In genomic region chr10:117598266-117598950, GRCm38 (mm10) we compare ENCODE assay signal across 27 mouse cellular contexts. TPM values are rescaled to one million over a fixed set of nuclear protein-coding genes. Genes with fewer than 3 reads are reported as not detected.
"Had no signal": no experiment of that assay in that cellular context is flagged by ENCODE, and none has a peak within 500 bp of the region (broad histone marks: within the 10 kb centered on the region; RNA-seq: fewer than 3 reads in every experiment).

No protein-coding gene starts in this region.

- H3K27me3 ChIP-seq: embryonic facial prominence, embryonic 13.5 days; embryonic facial prominence, embryonic 15.5 days; forebrain, embryonic 12.5 days; forebrain, embryonic 13.5 days; forebrain, embryonic 15.5 days had no signal

- H3K4me1 ChIP-seq: embryonic facial prominence, embryonic 12.5 days; embryonic facial prominence, embryonic 15.5 days; forebrain, embryonic 12.5 days; forebrain, embryonic 13.5 days; forebrain, embryonic 15.5 days; heart, embryonic 10.5 days had no signal

- ATAC-seq: forebrain, embryonic 13.5 days; forebrain, embryonic 14.5 days; forebrain, embryonic 15.5 days; forebrain, embryonic 16.5 days; forebrain, postnatal 0 days had no signal

- H3K4me2 ChIP-seq: embryonic facial prominence, embryonic 12.5 days; embryonic facial prominence, embryonic 13.5 days; embryonic facial prominence, embryonic 15.5 days; forebrain, embryonic 12.5 days; forebrain, embryonic 13.5 days; forebrain, embryonic 15.5 days; heart, embryonic 11.5 days had no signal

- H3K4me3 ChIP-seq: embryonic facial prominence, embryonic 10.5 days; embryonic facial prominence, embryonic 12.5 days; embryonic facial prominence, embryonic 13.5 days; embryonic facial prominence, embryonic 15.5 days; erythroblast, embryonic 14.5 days; forebrain, embryonic 10.5 days; forebrain, embryonic 12.5 days; forebrain, embryonic 13.5 days; forebrain, embryonic 15.5 days; gastrocnemius, adult 2 months; heart, adult 2 months; heart, embryonic 10.5 days had no signal

- H3K9ac ChIP-seq: embryonic facial prominence, embryonic 12.5 days; embryonic facial prominence, embryonic 13.5 days; embryonic facial prominence, embryonic 15.5 days; forebrain, embryonic 12.5 days; forebrain, embryonic 13.5 days; forebrain, embryonic 15.5 days; forebrain, postnatal 0 days had no signal

- H3K36me3 ChIP-seq: embryonic facial prominence, embryonic 10.5 days; embryonic facial prominence, embryonic 12.5 days; embryonic facial prominence, embryonic 13.5 days; embryonic facial prominence, embryonic 15.5 days; forebrain, embryonic 10.5 days; forebrain, embryonic 12.5 days; forebrain, embryonic 15.5 days; heart, embryonic 10.5 days had no signal

- DNase-seq: cerebellum, postnatal 10 days; cerebellum, postnatal 14 days; cerebellum, postnatal 25 days; cerebellum, postnatal 36 days; embryo, embryonic 11 days; forebrain, postnatal 0 days; gastrocnemius, adult 2 months; gastrocnemius, postnatal 10 days; gastrocnemius, postnatal 14 days; gastrocnemius, postnatal 25 days; gastrocnemius, postnatal 36 days; heart, adult 11 months; heart, adult 18-20 months; heart, adult 2 months had no signal

- H3K27ac ChIP-seq: embryonic facial prominence, embryonic 10.5 days; embryonic facial prominence, embryonic 12.5 days; embryonic facial prominence, embryonic 13.5 days; embryonic facial prominence, embryonic 15.5 days; forebrain, embryonic 10.5 days; forebrain, embryonic 12.5 days; forebrain, embryonic 13.5 days; forebrain, embryonic 15.5 days; gastrocnemius, adult 2 months; heart, adult 2 months; heart, embryonic 10.5 days had no signal

- H3K9me3 ChIP-seq: embryonic facial prominence, embryonic 10.5 days; embryonic facial prominence, embryonic 12.5 days; embryonic facial prominence, embryonic 13.5 days; embryonic facial prominence, embryonic 15.5 days; forebrain, embryonic 10.5 days; forebrain, embryonic 12.5 days; forebrain, embryonic 13.5 days; forebrain, embryonic 15.5 days; heart, embryonic 10.5 days had no signal

RNA-seq across cellular contexts. Expression of gene Cpm, which starts 30.9 kb away (rescaled TPM):
- polyA plus RNA-seq: erythroblast, embryonic 14.5 days had no signal
